Comparison of ENCODE assay signal across 26 mouse cellular contexts in the genomic region with DNA sequence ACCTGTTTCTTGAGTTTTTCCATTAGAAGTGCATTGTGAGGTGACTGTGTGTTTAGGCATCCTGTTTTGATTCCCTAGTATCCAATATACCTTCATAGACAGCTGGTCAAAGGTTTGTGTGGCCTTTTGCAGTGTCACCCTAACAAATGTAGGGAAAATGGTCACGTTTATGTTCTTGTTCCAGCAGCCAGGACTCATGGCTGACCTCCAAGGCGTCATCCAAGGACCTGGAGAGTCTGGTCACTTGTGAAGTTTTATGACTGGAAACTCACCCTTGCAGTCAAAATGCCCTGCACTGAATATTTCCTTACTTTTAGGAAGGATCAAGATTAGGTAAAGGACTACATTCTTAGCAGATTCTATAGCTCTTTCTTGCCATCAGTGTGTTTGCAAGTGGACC.
A peak's percentile ranks its signal among the peaks of the same experiment; 100 is the strongest.
DNase-seq lines count a peak whose midpoint lies in the region; ATAC-seq and TF ChIP-seq lines count a peak whose summit lies in the region.
"Had no signal": no experiment of that assay in that cellular context is flagged by ENCODE, and none has a peak within 500 bp of the region (broad histone marks: within the 10 kb centered on the region; RNA-seq: fewer than 3 reads in every experiment).

No protein-coding gene starts in this region.

- ATAC-seq in heart, embryonic 11.5 days (replicated peaks; ENCODE audit: insufficient number of reproducible peaks, low FRiP score, low TSS enrichment) = no peak
- no peak for ATAC-seq in liver, embryonic 11.5 days (replicated peaks; ENCODE audit: low FRiP score)
- ATAC-seq: forebrain, embryonic 14.5 days; forebrain, postnatal 0 days; hindbrain, postnatal 0 days; inflammation-experienced regulatory T-cells, adult 6 months; intestine, embryonic 16.5 days; Patski had no signal

- peak; percentile 22 for DNase-seq in adrenal gland, postnatal 14 days
- no peak for DNase-seq in adrenal gland, postnatal 4 days (ENCODE audit: low spot score in 2 of 2)
- DNase-seq in heart, adult 18-20 months = peak; percentile 37 to 58
- DNase-seq in liver, adult 2 months (ENCODE audit: extremely low read depth, low read depth, low spot score) = peak; percentile 35
- no peak for DNase-seq in liver, embryonic 11.5 days (ENCODE audit: low spot score)
- DNase-seq: adrenal gland, adult 2 months; B cell, adult 2 months; cerebellum, adult 11 months; cerebellum, adult 2 months; cerebellum, adult 9-11 months; forebrain, postnatal 0 days; gastrocnemius, postnatal 36 days; heart, postnatal 4 days; kidney, adult 18-20 months had no signal

- no peak for TF ChIP-seq CTCF in liver, adult 2 months (IDR thresholded peaks at IDR 0.05; ENCODE audit: low read depth, low read length)

- H3K9ac ChIP-seq in heart, embryonic 11.5 days (ENCODE audit: low read depth, low read length) = no peak overlapping the region
- no peak overlapping the region for H3K9ac ChIP-seq in liver, adult 2 months (ENCODE audit: low read depth, low read length)
- H3K9ac ChIP-seq in liver, embryonic 11.5 days (ENCODE audit: low read depth, low read length) = no peak overlapping the region
- H3K9ac ChIP-seq: embryonic facial prominence, embryonic 12.5 days; embryonic facial prominence, embryonic 15.5 days; forebrain, postnatal 0 days; hindbrain, embryonic 14.5 days had no signal

- no peak overlapping the region for H3K4me3 ChIP-seq in heart, embryonic 11.5 days (ENCODE audit: low read depth, low read length)
- H3K4me3 ChIP-seq in liver, adult 2 months (ENCODE audit: insufficient read depth, low read depth, low read length) = no peak overlapping the region
- no peak overlapping the region for H3K4me3 ChIP-seq in liver, embryonic 11.5 days (ENCODE audit: low read depth, low read length)
- H3K4me3 ChIP-seq: embryonic facial prominence, embryonic 12.5 days; embryonic facial prominence, embryonic 15.5 days; heart, embryonic 10.5 days had no signal

- no peak overlapping the region for H3K27ac ChIP-seq in heart, embryonic 11.5 days (ENCODE audit: low read depth, low read length)
- H3K27ac ChIP-seq in liver, adult 2 months (replicated peaks; ENCODE audit: insufficient read depth, low read depth, low read length) = no peak overlapping the region
- no peak overlapping the region for H3K27ac ChIP-seq in liver, embryonic 11.5 days (ENCODE audit: low read depth, low read length)
- H3K27ac ChIP-seq: embryonic facial prominence, embryonic 12.5 days; embryonic facial prominence, embryonic 15.5 days; heart, embryonic 10.5 days; hindbrain, embryonic 14.5 days; hindbrain, postnatal 0 days had no signal

- 66% methylated on average over 2 of the region's 2 CpGs for WGBS in heart, embryonic 11.5 days (ENCODE audit: insufficient replicate concordance)
- 42% methylated on average over 2 of the region's 2 CpGs for WGBS in liver, adult 2 months
- WGBS in liver, embryonic 11.5 days = 64% methylated on average over 2 of the region's 2 CpGs

- H3K9me3 ChIP-seq in heart, embryonic 11.5 days (replicated peaks; ENCODE audit: control insufficient read depth, low read length) = no peaks in the 10 kb centered on the region
- no peaks in the 10 kb centered on the region for H3K9me3 ChIP-seq in liver, embryonic 11.5 days (ENCODE audit: control insufficient read depth, low read length)
- H3K9me3 ChIP-seq: embryonic facial prominence, embryonic 12.5 days; embryonic facial prominence, embryonic 15.5 days; G1E; heart, embryonic 10.5 days had no signal

- no peak overlapping the region for H3K4me2 ChIP-seq in heart, embryonic 11.5 days
- no peak overlapping the region for H3K4me2 ChIP-seq in liver, embryonic 11.5 days
- H3K4me2 ChIP-seq: embryonic facial prominence, embryonic 12.5 days; embryonic facial prominence, embryonic 15.5 days; hindbrain, embryonic 14.5 days had no signal

- H3K4me1 ChIP-seq in heart, embryonic 11.5 days (ENCODE audit: control insufficient read depth, insufficient read depth, low read length) = no peaks in the 10 kb centered on the region
- peaks cover 10% of the 10 kb centered on the region for H3K4me1 ChIP-seq in liver, adult 2 months (ENCODE audit: control insufficient read depth, insufficient read depth, low read length)
- no peaks in the 10 kb centered on the region for H3K4me1 ChIP-seq in liver, embryonic 11.5 days (replicated peaks; ENCODE audit: control insufficient read depth, insufficient read depth, low read length)
- H3K4me1 ChIP-seq: embryonic facial prominence, embryonic 12.5 days; embryonic facial prominence, embryonic 15.5 days; heart, embryonic 10.5 days had no signal

- peaks cover 3% of the 10 kb centered on the region; the same call in 1 of the 2 replicates for H3K79me2 ChIP-seq in liver, adult 2 months (ENCODE audit: control insufficient read depth, insufficient read depth, low read length)

- H3K36me3 ChIP-seq in heart, embryonic 11.5 days (ENCODE audit: control insufficient read depth, insufficient read depth, low read length) = no peaks in the 10 kb centered on the region
- H3K36me3 ChIP-seq in liver, adult 2 months (ENCODE audit: control insufficient read depth, insufficient read depth, low read length) = no peaks in the 10 kb centered on the region
- no peaks in the 10 kb centered on the region for H3K36me3 ChIP-seq in liver, embryonic 11.5 days (ENCODE audit: control insufficient read depth, insufficient read depth, low read length)
- H3K36me3 ChIP-seq: embryonic facial prominence, embryonic 12.5 days; embryonic facial prominence, embryonic 15.5 days; G1E; heart, embryonic 10.5 days had no signal

- no peaks in the 10 kb centered on the region for H3K27me3 ChIP-seq in heart, embryonic 11.5 days (ENCODE audit: control insufficient read depth, insufficient read depth, low read length)
- H3K27me3 ChIP-seq in liver, adult 2 months (ENCODE audit: control insufficient read depth, insufficient read depth, low read length) = no peaks in the 10 kb centered on the region
- H3K27me3 ChIP-seq in liver, embryonic 11.5 days (replicated peaks; ENCODE audit: control insufficient read depth, insufficient read depth, low read length) = no peaks in the 10 kb centered on the region
- H3K27me3 ChIP-seq: CH12.LX; embryonic facial prominence, embryonic 12.5 days; embryonic facial prominence, embryonic 15.5 days; Patski had no signal

- TF ChIP-seq POLR2A in liver, adult 2 months (IDR thresholded peaks at IDR 0.05; ENCODE audit: extremely low read depth, insufficient read depth, low read length) = no peak

Comparison
In these comparisons a context has a peak if more than half of its experiments do, and no peak if none do; other contexts are left out.
1. DNase-seq: peak in adrenal gland, postnatal 14 days (single experiment), heart, adult 18-20 months (2 of 2) and liver, adult 2 months (single experiment); none in adrenal gland, postnatal 4 days (0 of 2) and liver, embryonic 11.5 days (single experiment).